Mouse (Mus musculus) stomach, embryonic 15.5 days (tissue): ENCODE results near the gene Slc35e4. TPM values are rescaled to one million over a fixed set of nuclear protein-coding genes. Genes with fewer than 3 reads are reported as not detected.

ENCODE experiments used
- ATAC-seq: fragments of 200-750 bp; cut with Nextera tagmentation; 2 replicates; pipeline ENCODE4 v1.8.0; 2017; ENCODE audit warnings: low read depth, moderate number of reproducible peaks, moderate TSS enrichment; ENCODE audit not compliant: insufficient read depth, low FRiP score
- H3K27ac ChIP-seq: fragments of 300-500 bp; sonication (generic); 2 replicates; pipeline ENCODE4 v1.5.1; 2015; ENCODE audit warnings: mild to moderate bottlenecking, inconsistent platforms
- H3K27me3 ChIP-seq: fragments of 300-500 bp; sonication (generic); replicated peaks from 2 replicates; pipeline ENCODE4 v1.6.1; 2015; ENCODE audit warnings: inconsistent platforms
- H3K36me3 ChIP-seq: fragments of 300-500 bp; sonication (generic); 2 replicates; pipeline ENCODE4 v1.6.1; 2015; ENCODE audit warnings: inconsistent platforms
- H3K4me1 ChIP-seq: fragments of 300-500 bp; sonication (generic); 2 replicates; pipeline ENCODE4 v1.6.1; 2015; ENCODE audit warnings: inconsistent platforms
- H3K4me2 ChIP-seq: fragments of 300-500 bp; sonication (generic); 2 replicates; pipeline ENCODE4 v1.6.1; 2015; ENCODE audit warnings: mild to moderate bottlenecking, inconsistent platforms
- H3K4me3 ChIP-seq: fragments of 300-500 bp; sonication (generic); replicated peaks from 2 replicates; pipeline ENCODE4 v1.5.1; 2015; ENCODE audit warnings: inconsistent platforms
- H3K9ac ChIP-seq: fragments of 300-500 bp; sonication (generic); 2 replicates; pipeline ENCODE4 v1.6.1; 2015; ENCODE audit warnings: inconsistent platforms
- H3K9me3 ChIP-seq: fragments of 300-500 bp; sonication (generic); 2 replicates; pipeline ENCODE4 v1.6.1; 2016; ENCODE audit warnings: inconsistent platforms
- WGBS: fragments of 180-500 bp; shearing (Covaris S2); methylation state at CpG from one replicate; pipeline ENCODE4 v1.1.7; 2015; 5-methylcytosine and 5-hydroxymethylcytosine counted together
- polyA plus RNA-seq: library from polyadenylated mRNA; unstranded; fragments of >200 nt; fragmentation: Nextera tagmentation; extraction: Ambion mirVana; gene quantifications from 2 replicates; pipeline ENCODE4 v1.2.1, GENCODE M21; 2015

The Slc35e4 gene
- polyA plus RNA-seq, 1 experiment from 2014 or later, result 4.7 TPM

GRCm38 (mm10) chr11:3894406-3895281 is 19.8 kb downstream of the Slc35e4 start, which contains the start of the genes 4921536K21Rik and Dusp18:
Gene 4921536K21Rik (minus strand): TSS chr11:3895098.
Gene Dusp18 (plus strand): TSS chr11:3895240.
- Histone ChIP-seq H3K9ac (peak within 1 kb of the TSS; percentile 17; the same call in 1 of the 2 replicates), H3K9me3 (no peaks in the 10 kb centered on the region), H3K4me3 (peak within 1 kb of the TSS; percentile 53), H3K27me3 (no peaks in the 10 kb centered on the region), H3K4me1 (peaks cover 4% of the 10 kb centered on the region; the same call in 1 of the 2 replicates), H3K27ac (peak within 1 kb of the TSS; percentile 86), H3K36me3 (no peaks in the 10 kb centered on the region), H3K4me2 (peak within 1 kb of the TSS; percentile 87)
- 5% methylated on average over 46 of the region's 46 CpGs for WGBS
- ATAC-seq, result peak; percentile 95

DNA sequence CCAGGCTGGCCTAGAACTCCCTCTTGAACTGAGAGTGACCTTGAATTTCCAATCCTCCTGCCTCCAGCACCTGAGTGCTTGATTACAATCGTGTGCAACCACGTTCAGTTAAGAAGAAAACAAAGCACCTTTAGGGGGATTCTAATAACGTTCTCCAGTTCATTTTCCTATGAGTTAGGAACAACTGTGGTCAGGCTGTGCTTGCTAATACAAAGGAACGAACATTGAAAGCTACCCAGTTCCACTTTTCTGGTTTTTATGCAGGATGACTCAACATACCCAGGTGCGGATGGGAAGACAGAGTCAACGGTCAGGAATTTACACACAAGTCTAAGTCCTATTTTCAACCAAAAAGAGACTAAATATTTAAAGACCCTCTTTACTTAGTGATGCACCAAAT is 20.5 kb downstream of the Slc35e4 start:
- no peak for ATAC-seq
- Histone ChIP-seq H3K9ac (no peak overlapping the region), H3K36me3 (no peaks in the 10 kb centered on the region), H3K9me3 (no peaks in the 10 kb centered on the region), H3K27me3 (no peaks in the 10 kb centered on the region), H3K4me2 (no peak overlapping the region), H3K4me1 (peaks cover 4% of the 10 kb centered on the region; the same call in 1 of the 2 replicates), H3K27ac (no peak overlapping the region), H3K4me3 (no peak overlapping the region)
- WGBS, result 79% methylated on average over 6 of the region's 6 CpGs

- Histone ChIP-seq H3K4me3 (no peak overlapping the region), H3K4me1 (no peaks in the 10 kb centered on the region), H3K4me2 (no peak overlapping the region), H3K9ac (no peak overlapping the region), H3K36me3 (no peaks in the 10 kb centered on the region), H3K27me3 (no peaks in the 10 kb centered on the region), H3K27ac (no peak overlapping the region), H3K9me3 (no peaks in the 10 kb centered on the region)
- ATAC-seq, result no peak
- 63% methylated on average over 5 of the region's 5 CpGs for WGBS
Observed at GRCm38 (mm10) chr11:3887331-3887730, 27.1 kb downstream of the Slc35e4 start.

DNA sequence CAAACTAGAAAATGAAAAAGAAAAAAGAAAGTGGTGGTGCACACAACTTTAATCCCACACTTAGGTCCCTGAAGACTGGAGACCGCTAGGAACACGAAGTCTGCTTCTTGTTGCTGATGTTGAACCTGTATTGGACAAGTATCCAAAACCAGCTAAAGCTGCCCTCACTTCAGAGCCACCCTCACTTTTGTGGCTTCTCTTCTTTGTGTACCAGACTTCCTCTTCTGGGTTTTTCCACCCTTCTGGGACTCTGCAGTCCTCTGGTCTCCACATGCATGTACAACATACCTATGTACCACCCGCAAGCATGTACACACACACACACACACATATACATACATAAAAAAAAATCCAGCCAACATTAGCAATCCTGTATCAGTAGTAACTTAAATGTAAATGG is 30.8 kb downstream of the Slc35e4 start:
- WGBS, result 88% methylated on average over 3 of the region's 3 CpGs
- H3K4me1 ChIP-seq, result no peaks in the 10 kb centered on the region
- H3K4me2 ChIP-seq, result no peak overlapping the region
- H3K27ac ChIP-seq, result no peak overlapping the region
- no peak for ATAC-seq
- no peaks in the 10 kb centered on the region for H3K27me3 ChIP-seq
- no peaks in the 10 kb centered on the region for H3K9me3 ChIP-seq
- H3K9ac ChIP-seq, result no peak overlapping the region
- H3K36me3 ChIP-seq, result no peaks in the 10 kb centered on the region
- no peak overlapping the region for H3K4me3 ChIP-seq

DNA sequence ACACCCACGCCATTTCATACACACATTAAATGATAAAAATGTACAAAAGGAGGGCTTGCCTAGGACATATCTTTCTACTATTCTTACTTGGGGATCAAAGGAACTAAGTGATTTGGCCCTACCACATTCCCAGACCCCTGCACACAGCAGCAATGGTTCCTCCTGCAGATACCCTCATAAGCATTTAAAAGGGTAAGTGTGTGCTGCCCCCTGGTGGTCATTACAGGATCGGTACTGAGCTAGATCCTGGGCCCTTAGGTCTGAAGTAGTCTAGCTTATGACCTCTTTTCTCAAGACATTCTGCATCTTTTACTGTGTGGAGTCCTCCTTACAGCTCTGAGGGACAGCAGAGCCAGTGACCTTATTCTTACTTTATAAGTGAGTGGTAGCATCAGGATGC is 34.6 kb downstream of the Slc35e4 start:
- Histone ChIP-seq H3K9ac (no peak overlapping the region), H3K4me1 (no peaks in the 10 kb centered on the region), H3K9me3 (no peaks in the 10 kb centered on the region), H3K4me3 (no peak overlapping the region), H3K36me3 (no peaks in the 10 kb centered on the region), H3K4me2 (no peak overlapping the region), H3K27ac (no peak overlapping the region), H3K27me3 (no peaks in the 10 kb centered on the region)
- WGBS, result 41% methylated on average over 2 of the region's 2 CpGs
- no peak for ATAC-seq

DNA sequence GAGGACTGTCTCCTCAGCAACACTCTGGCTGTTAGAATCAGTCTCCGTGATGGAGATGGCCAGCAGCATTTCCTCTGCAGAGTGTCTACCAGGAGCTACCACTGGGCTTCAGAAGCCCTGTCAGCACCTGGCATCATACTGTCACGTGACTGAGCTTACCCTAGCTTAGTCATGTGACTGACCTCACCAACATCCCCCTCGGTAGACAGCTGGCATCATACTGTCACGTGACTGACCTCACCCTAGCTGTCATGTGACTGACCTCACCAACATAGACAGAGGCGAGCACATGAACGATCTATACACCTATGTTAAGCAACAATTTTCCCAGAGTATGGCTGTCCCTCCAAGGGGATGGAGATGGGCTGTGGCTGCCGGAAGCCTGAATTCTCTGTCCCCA is 35.8 kb downstream of the Slc35e4 start:
- no peak overlapping the region for H3K27ac ChIP-seq
- 68% methylated on average over 7 of the region's 7 CpGs for WGBS
- ATAC-seq, result 0 out of 2 replicates have a peak, but pooled peaks have one; percentile 27
- H3K36me3 ChIP-seq, result no peaks in the 10 kb centered on the region
- H3K9ac ChIP-seq, result no peak overlapping the region
- no peaks in the 10 kb centered on the region for H3K9me3 ChIP-seq
- no peaks in the 10 kb centered on the region for H3K4me1 ChIP-seq
- no peak overlapping the region for H3K4me2 ChIP-seq
- no peaks in the 10 kb centered on the region for H3K27me3 ChIP-seq
- no peak overlapping the region for H3K4me3 ChIP-seq

DNA sequence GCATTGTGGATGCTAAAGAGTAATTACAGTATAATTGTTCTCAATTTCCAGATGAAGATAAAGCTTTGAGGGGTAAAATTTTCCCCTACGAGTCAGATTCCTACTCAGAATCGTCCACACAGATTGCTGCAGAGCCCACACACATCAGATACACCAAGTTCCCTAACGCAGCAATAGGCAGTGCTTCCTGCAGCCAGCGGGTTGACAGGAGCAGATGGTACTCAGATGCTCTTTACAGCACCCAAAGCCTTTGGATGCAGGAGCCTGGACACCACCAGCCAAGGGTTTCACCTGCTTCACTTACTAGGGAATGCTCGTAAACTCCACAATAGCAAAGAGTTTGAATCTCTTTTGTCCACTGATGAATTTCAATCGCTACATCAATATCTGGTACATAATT is 38.0 kb downstream of the Slc35e4 start:
- 73% methylated on average over 6 of the region's 6 CpGs for WGBS
- Histone ChIP-seq H3K4me2 (no peak overlapping the region), H3K4me3 (no peak overlapping the region), H3K9ac (no peak overlapping the region), H3K36me3 (no peaks in the 10 kb centered on the region), H3K27ac (no peak overlapping the region), H3K27me3 (no peaks in the 10 kb centered on the region), H3K9me3 (no peaks in the 10 kb centered on the region), H3K4me1 (no peaks in the 10 kb centered on the region)
- no peak for ATAC-seq

DNA sequence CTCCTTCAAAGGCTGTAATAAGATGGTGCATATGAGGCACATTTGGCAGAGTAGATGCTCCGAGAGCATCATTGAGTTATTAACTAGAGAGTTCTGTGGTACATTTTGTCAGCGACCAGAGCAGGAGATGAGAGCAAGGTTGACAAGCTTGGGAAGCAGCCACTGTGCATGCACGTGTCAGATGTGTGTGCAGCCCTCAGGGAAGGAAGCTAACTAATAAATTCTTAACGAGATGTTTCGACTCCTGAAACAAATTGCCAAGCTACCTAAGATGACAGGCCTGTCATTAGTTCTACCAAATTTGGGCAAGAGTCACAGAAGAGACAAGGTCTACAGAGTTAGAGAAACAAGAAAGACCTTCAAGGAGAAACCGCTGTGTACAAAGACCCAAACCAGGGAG is 50.1 kb downstream of the Slc35e4 start:
- Histone ChIP-seq H3K36me3 (no peaks in the 10 kb centered on the region), H3K27ac (no peak overlapping the region), H3K9ac (no peak overlapping the region), H3K4me2 (peak overlapping the region; percentile 97), H3K4me3 (peak overlapping the region; percentile 51), H3K4me1 (0 out of 2 replicates have a peak, but pooled peaks cover 7% of the 10 kb centered on the region), H3K9me3 (no peaks in the 10 kb centered on the region), H3K27me3 (peaks cover 9% of the 10 kb centered on the region; the same call in 1 of the 2 replicates)
- ATAC-seq, result no peak
- 38% methylated on average over 6 of the region's 6 CpGs for WGBS

DNA sequence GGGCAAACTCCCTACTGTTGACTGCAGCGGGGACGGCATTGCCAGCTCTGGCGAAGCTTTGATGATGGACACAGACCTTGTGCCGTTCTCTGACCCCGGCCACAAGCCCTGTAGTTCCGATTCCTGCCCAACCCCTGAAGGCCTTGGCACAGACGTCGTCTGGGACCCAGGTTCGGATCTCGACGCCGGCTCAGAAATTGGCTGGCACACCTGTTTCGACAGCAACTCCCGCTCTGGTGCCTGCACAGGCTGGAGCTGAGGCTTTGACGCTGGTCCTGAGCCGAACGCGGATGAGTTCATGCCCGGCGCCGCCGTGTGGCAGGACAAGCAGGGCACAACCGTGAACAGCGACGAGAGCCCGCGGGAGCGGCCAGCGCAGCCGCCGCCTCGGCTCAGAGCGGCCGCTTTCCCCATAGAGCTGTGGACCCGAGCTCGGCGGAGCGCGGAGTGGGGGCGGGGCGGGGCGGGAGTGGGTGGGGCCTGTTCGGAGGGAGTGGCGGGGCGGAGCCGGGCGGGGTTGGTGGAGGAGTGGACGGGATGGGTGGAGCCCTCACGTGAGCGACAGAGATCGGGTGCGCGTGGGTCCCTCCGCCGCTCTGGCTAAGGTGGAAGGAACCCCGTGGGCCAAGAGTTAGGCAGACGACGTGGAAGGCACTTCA is 50.9 kb downstream of the Slc35e4 start, which contains the start of gene Osbp2:
TSS of gene Osbp2 (minus strand) at position 450 of the 659 bp plus-strand sequence.
- H3K9ac ChIP-seq, result peak within 1 kb of the TSS; percentile 34; the same call in 1 of the 2 replicates
- ATAC-seq, result peak; percentile 90
- H3K4me1 ChIP-seq, result 0 out of 2 replicates have a peak, but pooled peaks cover 7% of the 10 kb centered on the region
- H3K27ac ChIP-seq, result no peak within 1 kb of the TSS
- H3K4me3 ChIP-seq, result peak within 1 kb of the TSS; percentile 51
- H3K4me2 ChIP-seq, result peak within 1 kb of the TSS; percentile 97
- 4% methylated on average over 53 of the region's 58 CpGs for WGBS
- no peaks in the 10 kb centered on the region for H3K36me3 ChIP-seq
- H3K27me3 ChIP-seq, result peaks cover 9% of the 10 kb centered on the region; the same call in 1 of the 2 replicates
- no peaks in the 10 kb centered on the region for H3K9me3 ChIP-seq

- Histone ChIP-seq H3K36me3 (no peaks in the 10 kb centered on the region), H3K4me2 (peak overlapping the region; percentile 97), H3K27me3 (peaks cover 9% of the 10 kb centered on the region; the same call in 1 of the 2 replicates), H3K4me1 (0 out of 2 replicates have a peak, but pooled peaks cover 7% of the 10 kb centered on the region), H3K9ac (no peak overlapping the region), H3K27ac (no peak overlapping the region), H3K9me3 (no peaks in the 10 kb centered on the region), H3K4me3 (peak overlapping the region; percentile 51)
- no peak for ATAC-seq
- WGBS, result 68% methylated on average over 19 of the region's 19 CpGs
Observed at GRCm38 (mm10) chr11:3862661-3863453, 51.6 kb downstream of the Slc35e4 start.

- no peaks in the 10 kb centered on the region for H3K9me3 ChIP-seq
- ATAC-seq, result no peak
- no peak overlapping the region for H3K4me3 ChIP-seq
- 0 out of 2 replicates have a peak, but pooled peaks cover 7% of the 10 kb centered on the region for H3K4me1 ChIP-seq
- no peak overlapping the region for H3K9ac ChIP-seq
- H3K36me3 ChIP-seq, result no peaks in the 10 kb centered on the region
- no peak overlapping the region for H3K4me2 ChIP-seq
- peaks cover 9% of the 10 kb centered on the region; the same call in 1 of the 2 replicates for H3K27me3 ChIP-seq
- H3K27ac ChIP-seq, result no peak overlapping the region
- 69% methylated on average over 4 of the region's 4 CpGs for WGBS
Observed at GRCm38 (mm10) chr11:3860361-3860760, 54.1 kb downstream of the Slc35e4 start.
